Mouse (Mus musculus): ENCODE measurements around the gene Dnajc16.

Gene Dnajc16

DNA sequence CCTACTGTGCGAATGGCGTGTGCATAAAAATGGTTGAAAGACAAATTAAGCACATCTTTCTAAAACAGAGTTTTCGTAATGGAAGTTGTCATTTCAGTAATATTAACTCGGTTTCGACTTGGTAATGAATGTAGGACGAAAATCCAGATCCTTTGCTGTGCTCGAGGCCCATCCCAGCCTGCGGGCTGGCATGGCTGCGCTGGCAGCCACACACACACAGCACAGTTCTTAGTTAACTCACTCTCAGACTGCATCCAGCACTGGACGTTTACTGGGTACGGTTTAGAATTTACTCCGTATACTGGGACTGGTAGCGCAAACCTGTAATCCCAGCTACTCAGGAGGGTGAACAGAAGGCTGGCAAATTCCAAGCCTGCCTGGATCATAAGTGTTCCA, 67.1 kb downstream of the Dnajc16 start:
- no peak for DNase-seq (ENCODE audit: low spot score)

DNA sequence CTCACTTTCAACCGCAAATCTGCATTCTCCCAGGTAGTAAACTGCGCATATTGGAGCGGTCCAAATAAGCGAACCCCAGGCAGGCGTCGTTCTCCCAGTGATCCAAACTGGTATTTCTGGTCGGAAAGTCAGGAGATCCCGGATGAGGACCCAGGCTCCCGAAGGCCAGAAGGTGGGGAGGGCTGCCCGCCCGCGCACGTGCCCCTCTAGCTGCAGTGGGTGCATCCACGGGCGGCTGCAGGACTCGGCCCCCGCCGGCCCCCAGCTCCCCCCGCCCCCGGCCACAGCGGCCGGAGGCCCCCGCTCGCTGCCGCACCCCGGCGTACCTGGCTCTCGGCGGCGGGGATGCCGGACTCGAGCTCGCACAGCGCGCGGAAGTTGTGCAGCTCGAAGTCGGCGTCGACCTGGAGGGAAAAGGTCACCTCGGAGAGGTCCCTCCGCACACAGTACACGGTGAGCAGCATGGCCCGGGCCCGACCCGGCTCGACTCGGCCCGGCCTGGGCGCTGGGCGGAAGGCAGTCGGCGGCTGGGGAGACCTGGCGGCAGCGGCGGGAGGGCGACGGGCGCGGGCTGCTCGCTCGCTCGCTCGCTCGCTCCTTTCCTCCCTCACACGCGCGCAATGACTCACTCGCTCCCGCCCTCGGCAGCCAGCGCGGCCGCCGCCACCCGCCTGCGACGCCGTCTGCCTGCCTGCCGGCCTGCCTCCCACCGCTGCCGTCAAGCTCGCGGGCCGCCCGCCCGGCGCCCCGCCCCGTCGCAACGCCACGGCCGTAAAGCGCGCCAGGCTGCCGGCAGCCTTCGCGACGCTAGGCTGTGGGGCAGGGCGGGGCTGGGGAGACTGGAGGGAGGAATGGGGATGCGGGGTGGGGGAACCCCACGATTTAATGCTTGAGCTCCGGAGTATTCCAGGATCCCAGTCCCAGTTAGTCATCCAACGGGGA, 67.7 kb downstream of the Dnajc16 start, which contains the start of gene Ddi2:
TSS of gene Ddi2 (minus strand) at position 689 of the 942 bp plus-strand sequence.
- DNase-seq (ENCODE audit: low spot score) = peak; percentile 46

DNA sequence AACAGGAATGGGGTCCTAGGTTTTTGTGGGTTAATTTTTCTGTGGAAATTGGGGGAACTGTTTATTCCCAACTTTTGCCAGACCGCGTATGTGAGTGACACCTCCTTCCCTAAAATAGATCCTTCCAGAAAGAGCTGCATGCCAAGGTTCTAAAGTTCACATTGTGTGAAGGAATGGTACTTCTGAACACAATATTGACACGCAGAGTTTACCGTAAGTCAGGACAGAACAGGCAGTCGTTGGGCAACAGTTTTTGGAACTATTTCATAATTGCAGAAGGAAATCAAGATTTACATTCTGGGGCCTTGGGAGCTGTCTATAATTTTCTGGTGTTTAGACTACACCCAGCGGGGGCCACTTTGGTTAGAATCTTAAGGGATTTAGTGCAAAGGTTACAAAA, 68.8 kb downstream of the Dnajc16 start:
- DNase-seq (ENCODE audit: low spot score) = no peak

DNA sequence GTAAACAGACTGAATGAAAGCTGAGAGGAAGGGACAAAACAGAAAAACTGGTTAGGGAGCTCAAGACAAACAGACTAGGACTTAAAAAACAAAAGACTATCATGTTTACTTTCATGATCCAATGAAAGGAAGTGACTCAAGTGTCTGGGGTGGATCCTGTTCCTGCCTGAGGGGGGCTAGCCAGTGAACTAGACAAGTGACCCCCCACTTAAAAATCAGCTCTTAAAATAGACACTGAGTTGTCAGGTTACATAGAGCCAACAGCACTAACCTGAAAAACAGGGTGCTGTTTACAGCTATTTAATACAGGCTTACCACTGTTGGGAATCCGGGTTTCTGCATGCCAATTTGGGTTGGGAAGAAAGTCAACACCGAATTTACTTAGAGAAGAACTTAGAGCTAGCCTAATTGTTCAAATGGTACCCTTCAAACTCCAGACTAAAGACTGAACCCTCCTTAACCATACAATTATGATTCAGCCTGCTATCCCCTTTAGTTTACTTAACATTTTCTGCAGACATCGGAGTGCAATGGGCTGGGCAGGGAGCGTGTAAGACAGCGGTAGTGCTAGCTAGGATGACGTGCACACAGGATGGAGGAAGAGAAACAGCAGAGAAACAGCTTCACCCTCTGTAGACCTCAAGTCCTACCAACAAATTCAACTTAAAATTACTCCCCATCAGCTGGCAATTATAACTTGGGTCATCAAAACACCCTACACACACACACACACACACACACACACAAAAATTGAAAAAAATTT, 69.8 kb downstream of the Dnajc16 start:
- DNase-seq (ENCODE audit: low spot score) = no peak

DNA sequence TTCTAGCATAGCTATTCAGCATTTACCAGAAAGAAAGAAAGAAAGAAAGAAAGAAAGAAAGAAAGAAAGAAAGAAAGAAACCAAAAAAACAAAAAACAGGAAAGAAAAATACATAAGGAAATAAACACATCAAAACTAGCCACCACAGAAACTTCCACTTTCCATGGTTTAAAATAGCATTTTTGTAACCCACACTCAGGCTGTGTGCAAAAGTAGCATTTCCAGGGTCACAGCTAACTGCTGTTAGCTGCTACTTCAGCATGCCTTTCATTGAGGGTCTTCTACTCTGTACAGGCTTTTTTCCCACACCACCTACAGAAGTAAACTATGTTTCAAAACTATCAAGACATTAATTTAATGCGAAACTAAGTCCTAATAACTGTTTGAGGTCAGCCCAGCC, 71.4 kb downstream of the Dnajc16 start:
- no peak for DNase-seq (ENCODE audit: low spot score)

DNA sequence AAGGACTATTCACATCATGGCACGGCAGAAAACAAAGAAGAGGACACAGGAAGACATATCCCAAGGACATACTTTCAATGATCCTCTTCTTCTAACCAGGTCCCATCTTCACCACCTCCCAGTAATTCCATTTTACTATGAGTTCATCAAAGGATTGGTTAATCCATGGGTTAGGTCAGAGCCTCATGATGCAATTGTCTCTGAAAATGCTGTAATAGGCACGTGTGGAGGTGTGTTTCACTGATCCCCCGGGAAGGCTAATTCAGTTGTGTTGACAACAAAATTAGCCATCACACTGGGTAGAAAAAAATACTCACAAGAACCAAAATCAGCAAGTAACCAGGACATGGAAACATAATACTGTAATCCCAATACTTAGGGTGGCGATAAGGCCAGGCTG, 73.1 kb downstream of the Dnajc16 start:
- DNase-seq (ENCODE audit: low spot score) = no peak

DNA sequence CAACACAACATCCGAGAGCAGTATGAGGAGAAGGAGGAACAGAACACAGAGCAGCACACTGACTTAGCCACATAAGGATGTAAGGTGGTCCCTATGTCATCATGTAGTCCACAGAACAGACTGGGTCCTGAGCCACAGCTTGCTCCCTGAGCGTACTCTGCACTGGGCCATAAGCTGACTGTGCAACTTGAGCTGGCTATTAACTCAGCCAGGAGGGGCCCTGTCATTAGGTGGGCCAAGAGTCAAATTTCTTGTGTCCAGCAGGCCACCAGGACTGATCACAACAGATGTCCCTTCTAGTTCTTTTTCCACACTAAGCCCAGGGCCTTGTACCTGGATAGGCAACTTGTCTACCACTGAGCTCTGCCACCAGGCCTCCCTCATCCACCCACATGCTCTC, 75.7 kb downstream of the Dnajc16 start:
- DNase-seq (ENCODE audit: low spot score) = no peak

DNA sequence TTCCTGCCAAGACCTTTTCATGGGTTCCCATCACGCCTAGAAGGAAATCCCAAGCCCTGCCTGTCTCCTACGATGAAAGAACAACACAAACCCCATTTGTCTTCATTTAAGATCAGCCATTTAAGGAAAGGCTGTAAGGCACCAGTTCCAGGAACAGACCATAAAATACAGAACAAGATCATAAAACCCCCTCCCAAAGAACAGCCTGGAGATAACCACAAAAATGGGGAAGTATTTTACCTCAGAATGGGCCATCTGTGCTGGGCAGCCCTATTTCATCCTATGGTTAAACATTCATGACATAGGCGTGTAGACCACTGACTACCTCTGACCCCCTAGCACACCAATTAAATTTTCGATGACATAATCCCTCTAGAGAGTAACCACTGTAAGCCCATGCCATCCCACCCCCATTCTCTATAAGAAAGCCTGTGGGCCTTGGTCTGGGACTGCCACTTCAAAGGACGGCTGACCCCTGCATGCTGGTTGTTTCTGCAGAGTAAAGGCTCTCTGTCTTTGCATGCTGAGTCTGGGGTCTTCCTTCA, 77.1 kb downstream of the Dnajc16 start:
- no peak for DNase-seq (ENCODE audit: low spot score)

DNA sequence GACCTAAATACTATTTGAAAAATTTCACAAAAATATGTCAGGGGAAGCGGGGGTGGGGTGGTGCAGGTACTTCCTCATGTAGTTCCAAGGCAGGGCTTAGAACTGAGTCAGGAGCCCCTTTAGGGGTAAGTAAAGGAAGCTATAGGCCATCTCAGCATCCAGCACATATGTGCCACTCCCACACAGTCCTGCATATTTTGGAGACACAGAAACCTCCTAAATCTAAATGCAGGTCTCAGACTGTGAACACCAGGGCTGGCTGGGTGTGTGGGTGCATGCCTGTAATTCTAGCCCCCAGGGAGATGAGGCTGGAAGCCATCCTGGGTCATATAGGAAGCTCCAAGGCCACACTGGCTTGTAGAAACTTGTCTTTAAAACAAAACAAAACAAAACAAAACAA, 79.5 kb downstream of the Dnajc16 start:
- no peak for DNase-seq (ENCODE audit: low spot score)
